Mouse (Mus musculus): ENCODE results near the gene Zcchc17. TPM values are rescaled to one million over a fixed set of nuclear protein-coding genes. Genes with fewer than 3 reads are reported as not detected.

Gene Zcchc17
- polyA plus RNA-seq, 1 experiment from 2014 or later: 16.8 TPM

DNA sequence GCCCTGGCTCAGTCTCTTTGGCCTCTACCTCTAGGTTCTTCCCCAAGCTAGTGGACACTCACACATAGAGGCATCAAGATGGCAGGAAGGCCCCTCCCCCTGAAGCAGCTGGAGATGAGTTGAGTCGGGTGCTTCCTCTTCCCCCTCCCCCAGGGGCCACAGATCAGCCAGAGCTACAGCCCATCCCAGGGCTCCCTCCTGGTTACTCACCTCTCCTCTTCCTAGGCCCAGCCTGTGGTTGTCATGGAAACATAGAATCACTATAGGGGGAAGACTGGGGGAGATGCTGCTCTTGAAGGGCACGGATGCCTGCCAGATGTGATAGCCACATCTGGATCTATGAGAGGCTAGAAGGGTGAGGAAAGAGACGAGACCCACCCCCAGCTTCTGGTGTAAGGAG is 55.0 kb downstream of the Zcchc17 start:
- ATAC-seq (no peak), DNase-seq (ENCODE audit: low read depth, low spot score) (no peak)
- ChIA-PET POLR2A (no interaction called here), CTCF (no interaction called here)
- H3K27me3 ChIP-seq: no peaks in the 10 kb centered on the region
- in situ Hi-C loops (cut with MboI; ENCODE audit: low pct_unique_long_range_greater_than_20kb): no loop called here
- no peak for TF ChIP-seq CTCF (IDR thresholded peaks at IDR 0.05)

DNA sequence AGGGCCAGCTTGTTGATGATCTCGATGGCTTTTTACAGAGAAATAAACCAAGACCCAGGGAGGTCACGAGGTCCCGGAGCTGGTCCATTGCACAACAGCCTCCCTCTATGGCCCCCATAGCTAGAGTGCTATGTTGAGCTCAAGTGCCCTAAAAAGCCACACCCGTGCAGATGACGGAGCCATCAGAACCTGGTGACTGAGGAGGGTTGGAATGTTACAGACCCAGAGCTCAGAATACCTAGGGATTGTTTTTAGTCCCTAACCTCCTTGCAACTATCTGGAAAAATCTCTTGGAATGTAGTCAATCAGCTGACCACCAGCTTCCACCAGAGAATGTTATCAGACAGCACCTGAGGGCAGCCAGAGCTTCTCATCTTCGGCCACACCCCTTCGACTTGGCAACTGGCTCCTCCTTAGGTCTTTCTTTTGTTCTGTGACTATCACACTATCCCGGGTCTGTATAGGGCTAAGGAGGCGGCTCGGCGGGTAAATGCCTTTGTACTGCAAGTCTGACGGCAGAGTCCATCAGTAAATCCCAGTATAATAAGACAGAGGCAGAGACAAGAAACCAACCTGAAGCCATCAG is 57.4 kb downstream of the Zcchc17 start:
- POLR2A ChIA-PET: interaction anchor here (1.4 kb wide), 1 partner anchor 15 kb away, joined by 5 read pairs; no protein-coding TSS in a partner anchor
- DNase-seq (ENCODE audit: low read depth, low spot score): no peak
- no peaks in the 10 kb centered on the region for H3K27me3 ChIP-seq
- in situ Hi-C loops (cut with MboI; ENCODE audit: low pct_unique_long_range_greater_than_20kb): no loop called here
- ATAC-seq: no peak
- CTCF ChIA-PET: interaction anchor here (1.2 kb wide), 1 partner anchor 10 kb away, joined by 3 read pairs; no protein-coding TSS in a partner anchor
- no peak for TF ChIP-seq CTCF (IDR thresholded peaks at IDR 0.05)

DNA sequence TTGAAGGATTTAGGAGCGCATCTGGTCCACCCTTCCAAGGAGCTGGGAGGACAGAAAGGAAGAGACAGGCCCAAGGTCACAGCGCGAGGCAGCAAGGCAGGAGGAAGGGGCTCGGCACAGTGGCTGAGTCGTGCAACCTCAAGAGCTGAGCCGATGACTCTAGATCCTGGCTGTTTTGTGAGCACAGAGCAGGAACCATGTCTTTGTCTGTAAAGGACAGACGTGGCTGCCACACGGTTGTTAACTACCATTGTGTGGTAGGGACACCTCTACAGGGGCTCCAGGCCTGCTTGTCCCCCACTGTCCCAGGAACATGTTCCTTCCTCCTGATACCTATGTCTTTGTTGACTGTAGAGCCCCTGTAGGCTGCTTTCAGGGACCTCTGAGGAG is 60.1 kb downstream of the Zcchc17 start:
- ATAC-seq (no peak), DNase-seq (ENCODE audit: low read depth, low spot score) (no peak)
- TF ChIP-seq CTCF (IDR thresholded peaks at IDR 0.05): no peak
- in situ Hi-C loops (cut with MboI; ENCODE audit: low pct_unique_long_range_greater_than_20kb): no loop called here
- H3K27me3 ChIP-seq: no peaks in the 10 kb centered on the region
- CTCF ChIA-PET: no interaction called here
- POLR2A ChIA-PET: no interaction called here

DNA sequence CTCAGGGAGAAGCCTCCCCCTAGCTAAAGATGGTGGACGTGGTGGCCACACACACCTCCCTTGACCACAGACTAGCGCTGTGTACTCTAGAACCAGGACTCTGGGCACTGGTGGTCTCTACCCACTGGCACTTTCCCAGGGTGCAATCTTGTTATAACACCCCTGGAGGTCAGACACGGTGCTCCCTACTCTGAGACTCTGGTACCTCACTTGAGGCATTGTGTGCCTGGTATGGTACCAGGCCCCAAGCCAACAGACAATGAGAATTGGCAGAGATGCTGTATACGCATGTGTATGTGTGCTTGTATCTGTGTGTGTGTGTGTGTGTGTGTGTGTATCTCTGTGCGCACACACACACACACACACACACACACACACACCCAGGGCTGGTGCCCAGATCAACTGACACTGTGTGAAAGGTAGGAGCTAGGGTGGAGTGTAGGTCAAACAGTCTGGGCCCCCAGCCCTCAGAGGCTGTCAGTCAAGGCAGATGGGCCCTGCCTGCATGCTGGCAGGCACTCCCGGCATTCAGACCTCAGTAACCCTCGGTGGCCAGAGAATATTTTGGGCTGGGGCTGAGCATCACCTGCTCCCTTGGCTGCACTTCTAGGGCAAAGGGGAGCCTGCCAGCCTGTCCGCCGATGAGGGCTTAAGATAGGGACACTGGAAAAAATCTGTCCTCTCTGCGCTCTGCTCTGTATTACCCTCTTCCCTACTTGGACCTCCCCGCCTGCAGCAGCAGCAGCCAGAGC is 60.7 kb downstream of the Zcchc17 start:
- DNase-seq (ENCODE audit: low read depth, low spot score) (no peak), ATAC-seq (no peak)
- ChIA-PET CTCF (no interaction called here), POLR2A (no interaction called here)
- TF ChIP-seq CTCF (IDR thresholded peaks at IDR 0.05): no peak
- no peaks in the 10 kb centered on the region for H3K27me3 ChIP-seq
- in situ Hi-C loops (cut with MboI; ENCODE audit: low pct_unique_long_range_greater_than_20kb): no loop called here

DNA sequence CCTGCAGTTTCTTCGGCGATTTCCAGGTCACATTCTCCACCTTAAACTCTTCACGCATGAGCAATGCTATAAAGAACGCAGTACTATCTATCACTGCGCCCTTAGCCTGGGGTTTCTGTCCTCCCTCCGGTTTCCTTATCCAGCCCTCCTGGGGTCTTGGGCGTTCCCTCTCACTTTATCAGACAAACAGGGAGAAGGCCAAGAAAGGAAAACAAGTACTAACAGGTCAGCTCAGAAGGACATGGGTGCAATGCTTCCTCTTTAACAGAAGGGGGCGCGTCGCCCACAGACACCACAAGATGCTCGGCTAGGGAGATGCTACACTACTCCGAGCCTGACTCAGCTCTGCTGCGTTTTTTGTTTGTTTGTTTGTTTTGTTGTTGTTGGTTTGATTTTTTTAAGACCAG is 62.6 kb downstream of the Zcchc17 start:
- ATAC-seq (no peak), DNase-seq (ENCODE audit: low read depth, low spot score) (no peak)
- POLR2A ChIA-PET: no interaction called here
- CTCF ChIA-PET: interaction anchor here (0.9 to 2.3 kb wide), 5 partner anchors 13 to 236 kb away, joined by 3 to 10 read pairs (median 4); no protein-coding TSS in a partner anchor
- no peak for TF ChIP-seq CTCF (IDR thresholded peaks at IDR 0.05)
- in situ Hi-C loops (cut with MboI; ENCODE audit: low pct_unique_long_range_greater_than_20kb): no loop called here
- no peaks in the 10 kb centered on the region for H3K27me3 ChIP-seq

DNA sequence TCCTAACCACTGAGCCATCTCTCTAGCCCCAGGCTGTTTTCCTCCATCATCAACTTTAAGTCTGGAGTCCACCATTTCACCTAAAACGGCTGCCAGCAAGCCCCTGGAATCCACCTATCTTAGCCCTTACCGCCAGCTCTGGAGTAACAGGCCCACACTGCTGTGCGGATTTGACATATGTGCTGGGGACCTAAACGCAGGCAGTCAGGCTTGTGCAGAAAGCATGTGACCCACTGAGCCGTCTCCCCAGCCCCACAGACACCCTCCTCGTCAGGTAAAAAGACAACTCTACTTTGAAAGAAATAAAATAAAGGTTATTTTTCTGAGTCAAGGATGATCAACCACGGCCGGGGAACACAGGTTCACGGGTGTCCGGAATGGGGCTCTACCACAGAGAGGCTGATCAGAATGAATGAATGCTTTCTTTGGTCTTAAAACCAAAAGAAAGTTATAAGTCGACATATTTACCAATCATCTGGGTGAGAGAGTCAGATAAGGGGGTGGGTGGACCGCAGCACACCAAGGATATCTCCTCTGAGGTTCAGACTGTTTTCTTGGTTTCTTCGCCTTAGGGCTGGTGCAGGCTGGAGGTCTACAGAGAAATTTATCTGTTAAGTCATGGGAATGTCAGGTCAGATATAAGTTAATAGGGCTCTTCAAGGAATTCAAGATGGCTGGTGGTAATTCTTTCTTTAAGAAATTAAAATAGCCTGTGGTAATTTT is 63.3 kb downstream of the Zcchc17 start:
- in situ Hi-C loops (cut with MboI; ENCODE audit: low pct_unique_long_range_greater_than_20kb): no loop called here
- H3K27me3 ChIP-seq: no peaks in the 10 kb centered on the region
- ATAC-seq (no peak), DNase-seq (ENCODE audit: low read depth, low spot score) (no peak)
- CTCF ChIA-PET: interaction anchor here (0.9 to 2.3 kb wide), 6 partner anchors 14 to 237 kb away, joined by 3 to 10 read pairs (median 4); no protein-coding TSS in a partner anchor
- no peak for TF ChIP-seq CTCF (IDR thresholded peaks at IDR 0.05)
- POLR2A ChIA-PET: no interaction called here

DNA sequence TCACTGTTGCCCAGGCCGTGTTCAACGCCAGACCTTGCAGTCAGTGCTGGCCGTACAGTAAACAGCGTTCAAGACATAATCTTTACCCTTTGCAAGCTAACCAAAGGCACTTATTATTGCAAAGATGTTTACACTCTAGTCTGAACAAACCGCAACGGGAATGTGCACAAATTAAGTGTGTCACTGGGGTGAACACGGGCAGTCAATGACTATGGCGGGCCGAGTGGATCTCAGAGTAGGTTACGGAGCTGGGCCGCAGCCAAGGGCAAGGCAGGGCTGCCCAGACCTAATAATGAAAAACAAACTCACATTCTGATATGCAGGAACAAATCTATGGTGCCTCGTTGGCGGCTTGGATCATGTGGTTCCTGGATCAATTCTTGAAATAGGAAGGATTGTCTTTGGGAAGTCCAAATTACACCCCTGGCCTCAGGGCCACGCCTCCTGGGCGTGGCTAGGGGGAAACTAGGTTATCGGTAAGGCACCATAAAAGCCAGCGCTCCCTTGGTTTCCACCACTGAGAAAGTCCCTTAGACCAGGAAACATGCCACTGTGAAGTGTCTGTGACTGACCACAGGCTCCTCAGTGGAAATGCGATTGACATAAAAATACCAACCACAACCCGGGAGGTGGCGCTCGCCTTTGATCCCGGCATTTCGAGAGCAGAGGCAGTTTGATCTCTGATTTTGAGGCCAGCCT is 64.5 kb downstream of the Zcchc17 start:
- CTCF ChIA-PET: interaction anchor here (1.3 kb wide), 1 partner anchor 106 kb away, joined by 3 read pairs; no protein-coding TSS in a partner anchor
- TF ChIP-seq CTCF (IDR thresholded peaks at IDR 0.05): no peak
- POLR2A ChIA-PET: no interaction called here
- DNase-seq (ENCODE audit: low read depth, low spot score): no peak
- no peaks in the 10 kb centered on the region for H3K27me3 ChIP-seq
- no peak for ATAC-seq
- in situ Hi-C loops (cut with MboI; ENCODE audit: low pct_unique_long_range_greater_than_20kb): no loop called here

DNA sequence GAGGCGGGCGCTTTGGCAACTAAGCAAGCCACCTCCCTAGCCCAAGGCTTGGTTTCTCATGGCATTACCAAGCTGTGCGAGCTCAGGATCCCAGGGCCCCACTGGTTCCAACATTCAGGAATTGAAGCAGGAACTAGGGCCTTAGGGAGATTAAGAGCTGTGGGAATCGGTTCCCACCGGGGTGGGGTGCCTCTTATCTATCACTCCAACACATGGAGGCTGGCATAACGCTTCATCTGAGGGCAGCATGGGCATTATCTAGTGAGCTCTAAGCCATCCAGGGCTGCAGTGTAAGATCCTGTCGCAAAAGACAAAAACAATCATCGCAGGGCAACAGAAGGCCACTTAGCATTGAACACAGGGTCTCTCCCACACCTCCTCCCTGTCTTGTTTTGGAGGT is 65.2 kb downstream of the Zcchc17 start:
- no peak for ATAC-seq
- no peak for TF ChIP-seq CTCF (IDR thresholded peaks at IDR 0.05)
- H3K27me3 ChIP-seq: no peaks in the 10 kb centered on the region
- ChIA-PET POLR2A (no interaction called here), CTCF (no interaction called here)
- DNase-seq (ENCODE audit: low read depth, low spot score): no peak
- in situ Hi-C loops (cut with MboI; ENCODE audit: low pct_unique_long_range_greater_than_20kb): loop anchor here (5.0 kb wide), 2 partner anchors 47 to 97 kb away; no protein-coding TSS in a partner anchor

DNA sequence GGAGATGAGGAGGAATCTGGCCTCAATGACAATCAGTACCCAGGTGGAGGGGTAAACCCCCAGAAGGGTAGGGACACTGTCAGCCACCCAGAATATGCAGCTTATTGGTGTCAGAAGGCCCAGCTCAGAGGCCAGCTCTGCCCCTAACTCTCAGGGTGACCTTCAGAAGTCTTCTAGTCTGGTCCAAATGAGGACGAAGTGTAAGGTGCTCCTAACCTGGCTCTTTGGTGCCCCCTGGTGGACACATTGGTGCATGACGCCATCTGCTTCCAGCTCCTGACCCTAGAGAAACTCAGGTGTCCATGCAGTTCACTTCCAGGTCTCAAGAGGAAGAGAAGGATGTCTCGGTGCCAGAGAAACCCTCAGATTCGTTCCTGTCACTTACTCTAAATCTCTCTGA is 67.5 kb downstream of the Zcchc17 start:
- CTCF ChIA-PET: interaction anchor here (0.6 to 3.6 kb wide), 9 partner anchors 10 to 242 kb away, joined by 3 to 18 read pairs (median 3); no protein-coding TSS in a partner anchor
- DNase-seq (ENCODE audit: low read depth, low spot score) (no peak), ATAC-seq (no peak)
- in situ Hi-C loops (cut with MboI; ENCODE audit: low pct_unique_long_range_greater_than_20kb): loop anchor here (5.0 kb wide), 2 partner anchors 45 to 95 kb away; no protein-coding TSS in a partner anchor
- POLR2A ChIA-PET: no interaction called here
- TF ChIP-seq CTCF (IDR thresholded peaks at IDR 0.05): peak; percentile 72
- H3K27me3 ChIP-seq: no peaks in the 10 kb centered on the region

DNA sequence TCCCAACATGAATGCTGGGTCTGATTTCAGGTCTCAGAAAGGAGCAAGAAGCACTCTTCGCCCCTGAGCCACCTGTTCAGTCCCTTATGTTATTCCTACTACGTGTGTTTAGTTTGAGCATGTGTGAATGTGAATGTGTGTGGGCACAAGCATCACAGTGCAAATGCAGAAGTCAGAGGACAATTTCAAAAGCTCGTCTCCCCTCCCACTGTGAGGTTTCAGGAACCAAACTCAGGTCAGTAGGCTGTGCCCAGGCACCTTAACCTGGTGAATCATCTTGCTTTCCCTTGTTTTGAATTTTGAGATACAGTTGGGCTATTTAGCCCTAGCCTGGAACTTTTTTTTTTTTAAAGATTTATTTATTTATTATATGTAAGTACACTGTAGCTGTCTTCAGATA is 69.9 kb downstream of the Zcchc17 start:
- POLR2A ChIA-PET: no interaction called here
- CTCF ChIA-PET: interaction anchor here (3.6 kb wide), 1 partner anchor 91 kb away, joined by 18 read pairs; no protein-coding TSS in a partner anchor
- DNase-seq (ENCODE audit: low read depth, low spot score): no peak
- no peaks in the 10 kb centered on the region for H3K27me3 ChIP-seq
- TF ChIP-seq CTCF (IDR thresholded peaks at IDR 0.05): no peak
- in situ Hi-C loops (cut with MboI; ENCODE audit: low pct_unique_long_range_greater_than_20kb): loop anchor here (5.0 kb wide), 2 partner anchors 43 to 93 kb away; no protein-coding TSS in a partner anchor
- ATAC-seq: no peak

Data from Patski (cell line).